Mouse (Mus musculus) spleen, postnatal 36 days (tissue): ENCODE data around the gene 9430097D07Rik.

ENCODE experiments used
- DNase-seq, 2 experiments: peaks; one replicate each; pipeline ENCODE4 v3.0.0; 2022; ENCODE audit warnings: low spot score in 2 of 2, mixed read lengths in 1 of 2

9430097D07Rik gene

DNA sequence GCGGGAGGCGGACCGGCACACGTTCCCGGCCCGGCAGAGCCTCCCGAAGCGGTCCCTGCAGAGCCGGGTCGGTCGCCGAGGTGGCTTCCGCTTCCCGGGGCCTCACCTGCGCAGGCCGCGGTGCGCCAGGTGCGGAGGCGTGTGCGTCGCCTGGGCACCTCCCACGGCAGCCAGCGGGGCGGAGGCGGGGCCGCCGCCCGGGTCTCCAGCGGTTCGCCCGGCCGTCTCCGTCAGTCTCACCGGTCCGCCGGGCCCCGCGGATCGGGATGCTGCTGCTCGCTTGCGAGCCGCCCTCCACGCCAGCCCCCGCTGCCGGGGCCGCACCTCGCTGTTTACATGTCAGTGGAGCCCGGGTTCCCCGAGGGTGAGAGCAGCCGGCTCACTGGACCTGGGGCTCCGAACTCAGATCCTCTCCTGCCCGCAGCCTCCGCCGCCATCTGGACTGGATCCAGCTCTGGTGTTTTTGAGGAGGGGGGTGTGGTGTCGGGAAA lies 39.9 kb downstream of the 9430097D07Rik start:
- peak; percentile 76 to 79 for DNase-seq

DNA sequence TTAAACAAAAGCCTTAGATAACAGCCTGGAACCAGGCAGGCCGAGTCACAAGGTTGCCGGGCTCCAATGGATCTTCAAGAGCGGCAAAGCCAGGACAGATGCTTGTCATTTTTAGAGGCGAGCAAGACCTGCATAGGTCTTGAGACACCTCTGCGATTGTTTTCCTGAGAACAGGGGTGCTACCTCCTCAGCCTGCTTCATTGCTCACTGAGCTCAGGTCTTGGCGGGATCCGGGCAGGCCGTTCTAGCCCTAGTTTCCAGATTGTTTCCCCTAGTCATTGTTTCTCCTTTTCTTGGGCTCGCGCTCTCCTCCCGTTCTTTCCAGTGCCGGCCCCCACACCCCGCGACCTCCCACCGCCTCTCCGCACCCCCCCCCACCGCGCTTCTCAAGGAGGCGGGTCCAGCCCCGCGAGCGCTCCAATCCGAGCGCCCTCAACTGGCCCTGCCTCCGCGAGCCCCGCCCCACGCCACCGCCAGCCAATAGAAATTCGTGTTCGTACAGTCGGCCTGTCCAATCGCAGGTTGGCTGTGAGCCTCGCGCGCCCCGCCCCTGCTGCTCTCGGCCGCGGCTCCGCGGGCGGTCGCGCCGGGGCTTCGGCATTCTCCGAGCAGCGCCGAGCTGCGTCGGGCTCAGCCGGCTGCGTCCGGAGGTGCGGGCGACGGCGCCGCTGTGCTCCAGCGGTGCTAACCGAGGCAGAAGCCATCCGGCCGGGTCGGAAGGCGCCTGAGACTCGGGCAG lies 40.6 kb downstream of the 9430097D07Rik start, which contains the start of gene Fam102a:
TSS of gene Fam102a (plus strand) at position 600 of the 739 bp plus-strand sequence.
- DNase-seq = peak; percentile 98

- peak; percentile 51 to 60 for DNase-seq
Measured at GRCm38 (mm10) chr2:32534061-32534732, 41.3 kb downstream of the 9430097D07Rik start.

- no peak for DNase-seq
Measured at GRCm38 (mm10) chr2:32533163-32533562, 42.3 kb downstream of the 9430097D07Rik start.

GRCm38 (mm10) chr2:32530479-32530878 lies 45.0 kb downstream of the 9430097D07Rik start:
- no peak for DNase-seq

- DNase-seq = no peak
Measured at GRCm38 (mm10) chr2:32528326-32528725, 47.2 kb downstream of the 9430097D07Rik start.

GRCm38 (mm10) chr2:32527468-32527966 lies 48.0 kb downstream of the 9430097D07Rik start:
- no peak for DNase-seq

DNA sequence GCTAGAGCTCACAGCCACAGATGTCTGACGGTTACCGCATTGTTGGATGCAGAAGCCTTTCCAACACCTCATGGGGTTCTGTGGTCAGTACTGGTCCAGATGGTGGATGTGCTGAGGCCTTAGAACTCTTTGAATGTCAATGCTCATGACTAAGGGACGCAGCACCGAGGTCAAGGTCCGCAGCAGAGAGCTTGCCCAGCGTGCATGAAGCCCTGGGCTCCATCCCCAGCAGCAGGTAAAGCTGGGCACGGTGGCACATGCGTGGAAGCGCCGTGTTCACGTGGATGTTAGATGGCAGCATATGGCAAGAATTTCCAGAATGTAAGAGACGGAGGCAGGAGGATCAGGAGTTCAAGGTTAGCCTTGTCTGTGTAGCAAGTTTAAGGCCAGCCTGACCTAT lies 49.7 kb downstream of the 9430097D07Rik start:
- DNase-seq = no peak

DNA sequence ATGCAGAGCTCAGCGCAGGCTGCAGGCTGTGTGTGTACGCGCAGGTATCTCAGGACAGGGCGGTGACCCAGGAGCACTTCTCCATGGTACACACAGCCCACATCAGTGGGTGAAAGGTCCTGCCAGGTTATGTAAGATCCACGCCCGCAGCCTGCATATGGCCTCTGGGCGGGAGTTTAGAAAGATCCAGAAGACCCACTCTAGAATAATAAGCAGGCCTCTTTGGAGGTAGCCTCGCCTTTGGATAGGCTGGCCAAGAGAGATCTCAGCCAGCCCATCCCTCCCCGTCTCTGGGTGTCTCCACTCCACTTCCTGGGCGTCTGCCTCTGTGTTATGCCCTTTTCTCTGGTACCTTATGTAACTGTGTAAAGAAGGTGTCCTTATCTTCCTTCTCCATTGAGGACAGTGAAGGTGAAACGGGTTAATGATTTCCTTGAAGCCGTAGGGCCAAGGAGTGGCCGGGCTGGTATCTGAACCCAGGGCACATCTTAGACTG lies 50.9 kb downstream of the 9430097D07Rik start:
- DNase-seq = no peak
